Mouse (Mus musculus) G1E (cell line): ENCODE data around the gene Ppp1r9a. TPM values are rescaled to one million over a fixed set of nuclear protein-coding genes. Genes with fewer than 3 reads are reported as not detected.

Source experiments
- ATAC-seq: 2 replicates; pipeline ENCODE4 v1.8.0; 2016; ENCODE audit warnings: mild to moderate bottlenecking; ENCODE audit not compliant: insufficient number of reproducible peaks, poor library complexity, low FRiP score, severe bottlenecking; ENCODE audit errors: extremely low read depth
- DNase-seq: peaks from one replicate; pipeline ENCODE4 v3.0.0; 2012; ENCODE audit warnings: low spot score
- H3K27me3 ChIP-seq: 2 replicates; pipeline ENCODE4 v1.6.1; 2012; ENCODE audit warnings: mild to moderate bottlenecking, low read length, inconsistent platforms; ENCODE audit not compliant: insufficient read depth
- H3K36me3 ChIP-seq: replicated peaks from 2 replicates; pipeline ENCODE3; 2012; ENCODE audit warnings: mild to moderate bottlenecking, inconsistent platforms
- H3K4me1 ChIP-seq: 2 replicates; pipeline ENCODE4 v1.6.1; 2012; ENCODE audit warnings: low read depth, low read length, inconsistent platforms, mixed read lengths; ENCODE audit not compliant: insufficient read depth
- H3K4me3 ChIP-seq: 2 replicates; pipeline ENCODE4 v1.5.1; 2012; ENCODE audit warnings: low read depth, mild to moderate bottlenecking, inconsistent platforms, low read length, moderate library complexity, mixed read lengths
- H3K9me3 ChIP-seq: replicated peaks from 2 replicates; pipeline ENCODE4 v1.6.1; 2012; ENCODE audit warnings: inconsistent platforms
- CTCF ChIP-seq: IDR thresholded peaks from 2 replicates; pipeline ENCODE4 v1.5.1; 2012; ENCODE audit warnings: low read depth, low read length, inconsistent platforms, mixed read lengths
- GATA1 ChIP-seq: IDR thresholded peaks from 2 replicates; pipeline ENCODE4 v1.6.1; 2012; ENCODE audit warnings: borderline replicate concordance, low read length, inconsistent platforms, mixed read lengths
- GATA2 ChIP-seq: IDR thresholded peaks from 2 replicates; pipeline ENCODE4 v1.6.1; 2012; ENCODE audit warnings: low read depth, low read length, inconsistent platforms, borderline replicate concordance
- POLR2AphosphoS5 ChIP-seq: IDR thresholded peaks from 2 replicates; pipeline ENCODE4 v1.6.1; 2012; ENCODE audit warnings: low read depth, low read length, inconsistent platforms; ENCODE audit not compliant: insufficient replicate concordance
- TAL1 ChIP-seq: conservative IDR thresholded peaks from 2 replicates; pipeline ENCODE4 v1.6.1; 2012; ENCODE audit warnings: low read depth, low read length, inconsistent platforms, mixed read lengths
- polyA plus RNA-seq: library from polyadenylated mRNA; stranded (reverse); fragments of >175 nt; gene quantifications from 2 replicates; pipeline ENCODE4 v1.2.3, GENCODE M21; 2012
- total RNA-seq, 2 experiments: library from RNA; stranded (forward) in 1 of 2; stranded (reverse) in 1 of 2; fragments of 200-1000 nt in 1 of 2; fragments of >200 nt in 1 of 2; fragmentation: Nextera tagmentation in 1 of 2; gene quantifications; 2 replicates each; pipeline ENCODE4 v1.2.3; 2014 to 2017

Ppp1r9a gene
- total and polyA plus RNA-seq, 3 experiments = 0.01 to 0.33 TPM; not detected in 1

DNA sequence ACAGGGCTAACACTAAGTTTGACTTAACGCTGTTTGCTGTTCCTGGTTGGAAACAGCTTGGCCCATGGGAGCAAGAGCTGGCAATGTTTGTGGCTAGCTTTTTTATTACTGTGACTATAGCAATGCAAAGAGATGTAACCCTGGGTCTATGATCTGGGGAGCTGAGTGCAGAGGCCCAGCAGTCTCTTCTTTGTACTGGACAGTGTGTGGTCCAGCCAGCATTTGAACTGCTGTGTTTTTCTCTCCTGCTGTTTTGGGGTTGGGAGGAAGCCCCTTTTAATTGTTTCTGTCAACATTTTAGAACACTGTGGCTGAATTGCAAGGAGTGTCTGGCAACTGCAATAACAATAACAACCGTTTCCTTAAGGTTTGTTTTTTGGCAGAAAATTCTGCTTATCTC lies 180.0 kb downstream of the Ppp1r9a start:
- H3K4me3 ChIP-seq = no peak overlapping the region
- ATAC-seq = no peak

DNA sequence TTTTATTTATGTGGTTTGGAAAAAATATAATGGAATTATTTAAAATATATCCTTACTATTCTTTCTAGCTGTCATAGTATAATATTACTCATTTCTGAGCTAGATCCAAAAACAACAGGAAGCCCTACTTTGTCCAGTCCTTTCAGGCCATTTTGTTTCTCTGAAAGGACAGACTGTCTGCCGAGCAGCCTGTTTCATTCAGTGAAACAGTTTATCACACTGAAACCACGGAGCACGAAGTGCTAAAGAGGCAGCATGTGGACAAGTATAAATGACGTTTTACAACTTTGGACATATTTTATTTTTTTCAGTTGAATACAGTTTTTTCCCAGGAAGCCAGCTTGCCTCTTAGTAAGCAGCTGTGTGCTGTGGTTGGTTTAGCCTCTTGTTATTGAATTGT lies 181.2 kb downstream of the Ppp1r9a start:
- Histone ChIP-seq H3K4me1 (no peaks in the 10 kb centered on the region), H3K4me3 (no peak overlapping the region), H3K9me3 (no peaks in the 10 kb centered on the region), H3K27me3 (peaks cover 29% of the 10 kb centered on the region), H3K36me3 (no peaks in the 10 kb centered on the region)
- TF ChIP-seq CTCF (no peak), GATA1 (no peak), GATA2 (no peak), POLR2AphosphoS5 (no peak), TAL1 (no peak)
- DNase-seq = no peak
- ATAC-seq = no peak

More for the DNA sequence above, 180.0 kb downstream of the Ppp1r9a start:
- TF ChIP-seq CTCF (no peak), GATA2 (no peak), TAL1 (no peak), POLR2AphosphoS5 (no peak), GATA1 (no peak)
- Histone ChIP-seq H3K36me3 (no peaks in the 10 kb centered on the region), H3K27me3 (peaks cover 20% of the 10 kb centered on the region), H3K9me3 (no peaks in the 10 kb centered on the region), H3K4me1 (no peaks in the 10 kb centered on the region)
- no peak for DNase-seq

DNA sequence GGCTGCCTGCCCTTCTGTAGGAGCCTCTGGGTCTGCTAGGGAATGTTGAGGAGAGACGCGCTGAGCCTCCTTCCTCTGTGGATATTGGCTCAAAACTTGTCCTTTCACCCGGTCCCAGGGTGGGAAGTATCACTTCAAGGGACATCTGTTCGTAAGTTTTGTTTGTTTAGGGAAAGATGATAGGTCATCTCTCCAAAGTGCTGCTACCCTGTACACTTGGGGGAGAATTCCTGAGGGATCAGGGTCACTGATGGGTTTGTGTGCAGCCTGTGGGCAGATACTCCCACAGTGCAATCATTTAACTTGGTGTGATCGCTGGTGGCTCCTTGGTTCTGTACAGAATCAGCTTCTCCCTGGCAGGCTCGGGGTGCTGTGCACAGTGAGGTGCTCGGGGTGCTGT lies 189.2 kb downstream of the Ppp1r9a start:
- H3K36me3 ChIP-seq = no peaks in the 10 kb centered on the region
- DNase-seq (no peak), ATAC-seq (no peak)
- no peaks in the 10 kb centered on the region for H3K4me1 ChIP-seq
- peaks cover 45% of the 10 kb centered on the region for H3K27me3 ChIP-seq
- H3K4me3 ChIP-seq = no peak overlapping the region
- TF ChIP-seq POLR2AphosphoS5 (no peak), GATA1 (no peak), TAL1 (no peak), CTCF (no peak), GATA2 (no peak)
- H3K9me3 ChIP-seq = no peaks in the 10 kb centered on the region

DNA sequence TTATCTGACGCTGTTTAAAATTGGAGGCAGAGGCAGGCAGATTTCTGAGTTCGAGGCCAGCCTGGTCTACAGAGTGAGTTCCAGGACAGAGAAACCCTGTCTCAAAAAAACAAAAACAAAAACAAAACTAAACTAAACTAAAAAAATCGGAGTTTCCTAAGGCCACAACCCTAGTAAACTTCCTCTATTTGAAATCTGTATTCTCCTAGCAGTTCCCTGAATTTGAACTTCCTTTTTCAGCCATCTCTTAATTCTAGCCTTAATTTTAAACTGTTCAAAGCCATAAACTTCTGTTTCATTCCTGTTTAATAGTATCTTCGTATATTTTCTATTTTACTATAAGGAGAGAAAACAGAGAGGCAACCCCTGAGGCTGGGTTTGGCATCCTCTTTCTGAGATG lies 190.1 kb downstream of the Ppp1r9a start:
- no peaks in the 10 kb centered on the region for H3K36me3 ChIP-seq
- TF ChIP-seq GATA2 (no peak), GATA1 (no peak), POLR2AphosphoS5 (no peak), TAL1 (no peak), CTCF (no peak)
- H3K4me3 ChIP-seq = no peak overlapping the region
- ATAC-seq = no peak
- DNase-seq = no peak
- H3K4me1 ChIP-seq = no peaks in the 10 kb centered on the region
- no peaks in the 10 kb centered on the region for H3K9me3 ChIP-seq
- H3K27me3 ChIP-seq = peaks cover 40% of the 10 kb centered on the region

DNA sequence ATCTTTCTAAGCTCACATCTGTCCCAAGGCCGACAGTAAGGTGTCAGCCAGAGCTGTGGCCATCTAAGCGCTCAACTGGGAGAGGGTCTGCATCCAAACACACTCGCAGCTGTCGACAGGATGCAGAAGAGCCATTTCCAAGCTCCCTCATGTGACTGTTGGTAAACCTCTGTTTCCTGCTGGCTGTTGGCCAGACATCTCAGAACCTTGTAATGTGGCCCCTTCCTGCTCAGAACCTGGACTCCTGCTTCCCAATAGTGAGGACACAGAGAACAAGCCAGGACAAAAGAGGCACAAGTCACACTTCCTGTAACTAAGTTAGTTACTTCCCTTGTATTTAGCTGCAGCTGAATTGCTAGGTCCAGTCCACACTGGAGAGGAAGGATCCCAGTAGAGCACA lies 190.8 kb downstream of the Ppp1r9a start:
- no peak overlapping the region for H3K4me3 ChIP-seq
- H3K36me3 ChIP-seq = no peaks in the 10 kb centered on the region
- H3K27me3 ChIP-seq = peaks cover 34% of the 10 kb centered on the region
- TF ChIP-seq GATA2 (no peak), TAL1 (no peak), POLR2AphosphoS5 (no peak), CTCF (no peak), GATA1 (no peak)
- H3K4me1 ChIP-seq = no peaks in the 10 kb centered on the region
- no peak for ATAC-seq
- H3K9me3 ChIP-seq = no peaks in the 10 kb centered on the region
- no peak for DNase-seq

DNA sequence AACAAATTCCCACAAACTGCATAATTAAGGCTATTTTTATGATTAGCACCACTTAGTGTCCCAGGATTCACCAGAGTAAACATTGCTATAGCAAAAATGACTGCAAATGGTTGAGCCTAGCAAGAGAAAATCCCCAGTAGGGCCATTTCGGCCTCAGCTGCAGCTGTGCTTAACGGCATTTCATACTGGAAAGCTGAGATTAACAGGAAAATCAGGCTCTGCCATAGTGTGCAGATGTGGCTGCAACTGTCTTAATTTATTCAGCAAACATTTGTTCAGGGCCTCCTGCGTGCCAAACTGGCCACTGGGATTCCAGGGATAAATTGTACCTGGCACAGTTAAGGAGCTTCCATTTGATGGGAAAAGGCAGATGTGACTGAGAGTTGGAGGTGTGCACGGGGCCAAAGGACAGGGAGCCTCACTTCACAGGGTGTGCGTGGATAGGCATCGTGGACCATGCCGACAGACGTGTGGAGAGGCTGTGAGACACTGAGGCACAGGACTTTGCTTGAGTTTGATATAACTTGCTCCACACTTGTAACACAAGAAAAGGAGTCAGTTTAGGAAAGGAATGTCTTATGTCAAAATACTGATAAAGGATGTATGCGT lies 192.8 kb downstream of the Ppp1r9a start:
- Histone ChIP-seq H3K4me1 (no peaks in the 10 kb centered on the region), H3K27me3 (peaks cover 33% of the 10 kb centered on the region), H3K4me3 (no peak overlapping the region), H3K36me3 (no peaks in the 10 kb centered on the region), H3K9me3 (no peaks in the 10 kb centered on the region)
- DNase-seq (no peak), ATAC-seq (no peak)
- TF ChIP-seq GATA2 (no peak), CTCF (no peak)

DNA sequence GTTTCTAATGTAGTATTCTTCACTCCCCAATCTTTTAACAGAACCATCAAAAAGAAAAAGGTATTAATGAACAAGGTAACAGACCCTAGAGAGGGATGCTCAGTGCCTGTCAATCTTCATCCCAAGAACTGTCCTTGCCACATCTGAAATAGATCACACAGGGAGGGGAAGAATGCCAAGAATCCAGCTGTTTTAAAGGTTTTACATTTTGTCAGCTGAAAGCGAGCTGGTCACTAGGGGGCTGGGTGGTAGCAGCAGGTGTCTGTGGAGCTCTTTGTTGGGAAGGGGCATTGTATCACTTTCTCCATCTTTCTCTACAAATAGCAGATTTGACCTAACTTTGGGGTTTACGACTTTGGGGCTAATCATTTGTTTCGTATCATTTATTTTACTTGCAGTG lies 194.6 kb downstream of the Ppp1r9a start:
- DNase-seq (no peak), ATAC-seq (no peak)
- Histone ChIP-seq H3K4me1 (no peaks in the 10 kb centered on the region), H3K27me3 (peaks cover 29% of the 10 kb centered on the region), H3K4me3 (no peak overlapping the region), H3K36me3 (no peaks in the 10 kb centered on the region), H3K9me3 (no peaks in the 10 kb centered on the region)
- no peak for TF ChIP-seq POLR2AphosphoS5
- no peak for TF ChIP-seq GATA2
- no peak for TF ChIP-seq TAL1
- TF ChIP-seq CTCF = no peak
- no peak for TF ChIP-seq GATA1
